Mouse (Mus musculus) stomach, postnatal 0 days (tissue): Measurements from ENCODE around the gene Rpn2.

ENCODE experiments used
- CTCF ChIP-seq: IDR thresholded peaks from 2 replicates; pipeline ENCODE4 v1.5.1; 2016; ENCODE audit warnings: antibody characterized with exemption, low read depth, mild to moderate bottlenecking, moderate library complexity
- EP300 ChIP-seq: optimal IDR thresholded peaks from 2 replicates; pipeline ENCODE3; 2016; ENCODE audit warnings: antibody characterized with exemption

GRCm38 (mm10) chr2:157325238-157325637, 46.4 kb downstream of the Rpn2 start:
- TF ChIP-seq EP300: no peak
- TF ChIP-seq CTCF: no peak
